Mouse (Mus musculus) stomach, postnatal 0 days (tissue): ENCODE data around the gene Car12.

Source experiments
- CTCF ChIP-seq: IDR thresholded peaks from 2 replicates; pipeline ENCODE4 v1.5.1; 2016; ENCODE audit warnings: antibody characterized with exemption, low read depth, mild to moderate bottlenecking, moderate library complexity
- EP300 ChIP-seq: optimal IDR thresholded peaks from 2 replicates; pipeline ENCODE3; 2016; ENCODE audit warnings: antibody characterized with exemption

DNA sequence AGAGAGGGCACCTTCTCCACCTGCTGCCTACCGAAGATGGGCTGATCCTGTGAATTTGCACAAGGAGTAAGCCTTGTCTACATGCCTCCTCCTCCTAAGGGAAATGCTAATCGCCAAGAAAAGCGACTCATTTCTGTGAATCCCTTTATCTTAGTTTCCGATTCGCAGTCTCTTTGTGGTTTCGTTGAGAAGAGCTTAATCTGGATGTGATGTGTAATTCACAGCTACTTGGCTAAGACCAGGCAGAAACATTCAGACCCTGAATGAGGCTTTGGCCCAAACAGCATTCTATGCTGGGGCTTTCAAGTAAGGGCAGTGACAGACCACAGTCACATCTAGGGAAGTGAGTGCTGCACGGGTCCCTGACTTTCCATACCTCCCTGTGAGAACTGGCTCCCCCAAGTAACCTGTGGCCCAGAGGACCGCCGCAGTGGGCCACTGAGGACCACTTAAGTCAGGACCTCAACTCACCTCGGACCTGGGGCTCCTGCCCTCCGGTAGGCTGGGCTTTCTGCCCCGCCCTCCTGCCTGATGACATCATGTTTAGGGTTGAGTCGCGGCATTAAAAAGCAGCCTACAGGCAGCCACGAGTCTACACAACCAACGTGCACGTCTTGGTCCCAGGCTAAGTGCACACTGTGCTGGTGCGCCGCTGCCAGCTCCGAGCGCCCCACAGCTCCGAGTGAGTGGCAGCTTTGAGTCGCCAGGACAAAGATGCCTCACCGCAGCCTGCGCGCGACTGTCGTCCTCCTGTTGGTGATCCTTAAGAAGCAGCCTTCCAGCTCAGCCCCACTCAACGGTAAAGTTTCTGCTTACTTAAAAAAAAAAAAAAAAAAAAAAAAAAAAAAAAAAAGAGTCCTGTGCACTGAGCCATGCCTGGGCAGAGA is at the start of gene Car12:
- TF ChIP-seq CTCF (no peak), EP300 (no peak)
